Mouse (Mus musculus): Measurements from ENCODE around the gene Zfp992.
"Not testable (repeated sequence)": the region's sequence is repeated elsewhere in the genome, so short reads cannot be mapped to it uniquely, and the experiment has no call there.

Zfp992 gene

GRCm38 (mm10) chr4:146448950-146449349, at the start of gene Zfp992:
TSS of gene Zfp992 (plus strand) at chr4:146449023.
- not testable (repeated sequence) for DNase-seq

GRCm38 (mm10) chr4:146429467-146429866, 19.4 kb upstream of the Zfp992 start:
- DNase-seq = not testable (repeated sequence)

- not testable (repeated sequence) for DNase-seq
Observed at GRCm38 (mm10) chr4:146430876-146431275, 17.9 kb upstream of the Zfp992 start.

- DNase-seq = not testable (repeated sequence)
Observed at GRCm38 (mm10) chr4:146435539-146435938, 13.3 kb upstream of the Zfp992 start.

- not testable (repeated sequence) for DNase-seq
Observed at GRCm38 (mm10) chr4:146437256-146437655, 11.6 kb upstream of the Zfp992 start.

GRCm38 (mm10) chr4:146444345-146444744, 4.5 kb upstream of the Zfp992 start:
- not testable (repeated sequence) for DNase-seq

- DNase-seq = not testable (repeated sequence)
Observed at GRCm38 (mm10) chr4:146445121-146445520, 3.7 kb upstream of the Zfp992 start.

- not testable (repeated sequence) for DNase-seq
Observed at GRCm38 (mm10) chr4:146446135-146446534, 2.7 kb upstream of the Zfp992 start.

GRCm38 (mm10) chr4:146447016-146447415, 1.8 kb upstream of the Zfp992 start:
- not testable (repeated sequence) for DNase-seq

- not testable (repeated sequence) for DNase-seq
Observed at GRCm38 (mm10) chr4:146449711-146450110, 888 bp downstream of the Zfp992 start.

GRCm38 (mm10) chr4:146452576-146452975, 3.8 kb downstream of the Zfp992 start:
- DNase-seq = not testable (repeated sequence)

GRCm38 (mm10) chr4:146454170-146454569, 5.3 kb downstream of the Zfp992 start:
- not testable (repeated sequence) for DNase-seq

GRCm38 (mm10) chr4:146454896-146455295, 6.1 kb downstream of the Zfp992 start:
- DNase-seq = no peak

- no peak for DNase-seq
Observed at GRCm38 (mm10) chr4:146455321-146455721, 6.5 kb downstream of the Zfp992 start.

GRCm38 (mm10) chr4:146456061-146456726, 7.4 kb downstream of the Zfp992 start:
- DNase-seq = no peak

- DNase-seq = no peak
Observed at GRCm38 (mm10) chr4:146457126-146457525, 8.3 kb downstream of the Zfp992 start.

GRCm38 (mm10) chr4:146457720-146458119, 8.9 kb downstream of the Zfp992 start:
- no peak for DNase-seq

- DNase-seq = not testable (repeated sequence)
Observed at GRCm38 (mm10) chr4:146459822-146460221, 11.0 kb downstream of the Zfp992 start.

- DNase-seq = not testable (repeated sequence)
Observed at GRCm38 (mm10) chr4:146460685-146461084, 11.9 kb downstream of the Zfp992 start.

GRCm38 (mm10) chr4:146463649-146464351, 15.0 kb downstream of the Zfp992 start:
- DNase-seq = not testable (repeated sequence)

- not testable (repeated sequence) for DNase-seq
Observed at GRCm38 (mm10) chr4:146469984-146470383, 21.2 kb downstream of the Zfp992 start.

- not testable (repeated sequence) for DNase-seq
Observed at GRCm38 (mm10) chr4:146474181-146474580, 25.4 kb downstream of the Zfp992 start.

GRCm38 (mm10) chr4:146474716-146475676, 26.2 kb downstream of the Zfp992 start:
- DNase-seq = not testable (repeated sequence)

Data from cerebellum, adult 9-11 months (tissue).